Mouse (Mus musculus): ENCODE data around the gene Mcu.

DNA sequence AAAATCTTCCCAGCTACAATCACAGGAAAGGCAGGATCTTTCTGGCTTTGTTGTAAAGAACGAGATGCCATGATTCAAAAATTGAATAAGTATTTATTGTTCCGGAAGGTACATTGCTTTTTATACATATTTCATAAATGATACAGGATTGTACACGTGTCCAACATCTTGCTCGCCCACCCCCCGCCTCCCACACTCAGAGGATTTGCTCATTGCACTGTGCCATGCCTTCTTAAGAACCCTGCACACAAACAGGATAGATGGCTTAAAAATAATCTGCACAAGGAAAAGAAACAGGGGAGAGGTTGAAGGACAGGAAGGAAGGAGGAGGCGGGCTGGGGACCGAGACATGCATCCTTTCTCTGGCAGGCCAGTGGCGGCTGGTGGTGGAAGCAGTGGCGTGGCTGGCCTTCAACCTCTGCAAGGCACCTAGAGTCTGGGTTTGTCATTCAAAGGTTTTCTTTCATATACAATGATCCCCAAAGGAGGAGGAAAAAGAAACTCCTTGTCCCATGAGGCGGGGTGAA lies 169.5 kb downstream of the Mcu start:
- TF ChIP-seq CTCF (IDR thresholded peaks at IDR 0.05; ENCODE audit: low read depth) (no peak), EP300 (IDR thresholded peaks at IDR 0.05; ENCODE audit: low read depth) (no peak)

All from heart, postnatal 0 days (tissue).